Mouse (Mus musculus) bone marrow, adult 2 months (tissue): ENCODE data around the gene Ackr1.

Experiments
- CTCF ChIP-seq: fragments of 200-500 bp; IDR thresholded peaks from 2 replicates; pipeline ENCODE4 v1.5.1; 2011; ENCODE audit warnings: low read length, control low read depth; ENCODE audit not compliant: control insufficient read depth, insufficient read depth
- POLR2A ChIP-seq: fragments of 200-500 bp; IDR thresholded peaks from 2 replicates; pipeline ENCODE4 v1.6.1; 2011; ENCODE audit warnings: low read depth, mild to moderate bottlenecking, control low read depth, low read length, borderline replicate concordance; ENCODE audit not compliant: control insufficient read depth

GRCm38 (mm10) chr1:173370456-173370855 is 36.9 kb upstream of the Ackr1 start:
- TF ChIP-seq CTCF (no peak), POLR2A (no peak)
